Mouse (Mus musculus): Measurements from ENCODE around the gene Urgcp.
A peak's percentile ranks its signal among the peaks of the same experiment; 100 is the strongest.

Gene Urgcp

GRCm38 (mm10) chr11:5715630-5716105 is 46.5 kb downstream of the Urgcp start, which contains the start of gene Mrps24:
Mrps24 (minus strand) TSS chr11:5715680.
- DNase-seq (ENCODE audit: extremely low read depth, low read depth), result no peak

- no peak for DNase-seq (ENCODE audit: extremely low read depth, low read depth)
Observed at GRCm38 (mm10) chr11:5715179-5715578, 47.0 kb downstream of the Urgcp start.

DNA sequence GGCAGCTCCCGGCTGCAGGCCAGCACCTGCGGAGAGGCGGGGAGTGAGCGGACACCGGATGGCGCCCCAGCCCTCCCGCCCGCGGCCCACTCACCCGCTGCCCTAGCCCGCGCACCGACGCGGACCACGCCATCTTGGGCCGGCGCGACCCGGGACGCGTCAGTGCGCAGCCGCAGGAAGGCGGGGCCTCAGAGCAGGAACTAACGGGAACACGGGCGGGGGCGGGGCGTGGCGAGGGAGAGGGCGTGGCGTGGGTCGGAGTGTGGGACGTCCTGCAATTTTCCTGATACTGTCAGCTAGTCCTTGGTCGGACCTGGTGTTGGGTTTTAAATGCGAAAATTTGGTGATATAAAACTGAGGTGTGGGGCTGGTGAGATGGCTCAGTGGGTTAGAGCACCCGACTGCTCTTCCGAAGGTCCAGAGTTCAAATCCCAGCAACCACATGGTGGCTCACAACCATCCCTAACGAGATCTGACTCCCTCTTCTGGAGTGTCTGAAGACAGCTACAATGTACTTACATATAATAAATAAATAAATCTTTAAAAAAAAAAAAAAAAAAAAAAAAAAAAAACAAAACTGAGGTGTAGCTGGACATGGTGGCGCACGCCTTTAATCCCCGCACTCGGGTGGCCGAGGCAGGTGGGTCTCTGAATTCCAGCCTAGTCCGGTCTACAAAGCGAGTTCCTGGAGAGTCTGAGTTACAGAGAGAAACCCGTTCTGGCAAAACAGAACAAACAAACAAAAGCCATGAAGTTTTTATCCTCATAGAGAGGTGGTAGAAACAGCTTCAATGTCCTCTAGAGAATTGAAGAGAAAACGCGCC is 54.4 kb downstream of the Urgcp start:
- DNase-seq (ENCODE audit: extremely low read depth, low read depth), result peak; percentile 51

GRCm38 (mm10) chr11:5706874-5707529 is 55.2 kb downstream of the Urgcp start:
- DNase-seq (ENCODE audit: extremely low read depth, low read depth), result no peak

DNA sequence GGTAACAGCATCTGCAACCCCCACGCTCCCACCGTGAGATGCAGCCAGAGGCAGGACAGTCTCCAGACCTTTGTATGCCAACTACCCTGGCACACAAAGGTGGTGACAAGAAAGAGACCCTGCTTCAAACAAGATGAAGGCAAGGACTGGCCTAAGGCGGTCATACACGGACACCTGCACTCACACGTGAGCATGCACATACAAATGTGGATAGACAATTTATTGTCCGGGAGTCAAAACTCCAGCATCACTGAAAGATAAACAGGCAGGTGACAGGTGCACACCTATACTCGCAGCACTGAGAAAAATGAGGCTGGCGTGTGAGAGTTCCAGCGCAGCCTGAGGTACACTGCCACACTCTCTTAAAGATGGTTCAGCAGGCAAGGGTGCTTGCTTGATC is 56.2 kb downstream of the Urgcp start:
- no peak for DNase-seq (ENCODE audit: extremely low read depth, low read depth)

- peak; percentile 17 for DNase-seq (ENCODE audit: extremely low read depth, low read depth)
Observed at GRCm38 (mm10) chr11:5703341-5703740, 58.8 kb downstream of the Urgcp start.

DNA sequence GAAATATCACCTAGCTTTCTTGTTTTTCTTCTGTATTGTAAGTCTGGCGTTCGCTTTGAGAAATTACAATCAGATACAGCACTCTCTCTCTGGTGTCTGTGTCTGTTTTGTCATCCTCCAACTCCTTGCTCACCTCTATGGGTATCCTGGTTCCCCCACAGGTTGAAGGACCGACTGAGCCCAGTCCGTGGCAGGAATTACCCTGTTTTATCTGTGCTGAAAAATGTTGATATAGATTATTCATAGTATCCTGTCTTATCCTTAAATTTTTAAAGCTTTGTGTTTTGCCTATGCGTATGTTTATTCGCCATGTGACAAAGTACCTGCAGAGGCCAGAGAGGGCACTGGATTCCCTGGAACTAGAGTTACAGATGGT is 59.2 kb downstream of the Urgcp start:
- no peak for DNase-seq (ENCODE audit: extremely low read depth, low read depth)

- DNase-seq (ENCODE audit: extremely low read depth, low read depth), result no peak
Observed at GRCm38 (mm10) chr11:5702271-5702956, 59.8 kb downstream of the Urgcp start.

- no peak for DNase-seq (ENCODE audit: extremely low read depth, low read depth)
Observed at GRCm38 (mm10) chr11:5701821-5702220, 60.4 kb downstream of the Urgcp start.

- peak; percentile 12 for DNase-seq (ENCODE audit: extremely low read depth, low read depth)
Observed at GRCm38 (mm10) chr11:5701300-5701699, 60.9 kb downstream of the Urgcp start.

DNA sequence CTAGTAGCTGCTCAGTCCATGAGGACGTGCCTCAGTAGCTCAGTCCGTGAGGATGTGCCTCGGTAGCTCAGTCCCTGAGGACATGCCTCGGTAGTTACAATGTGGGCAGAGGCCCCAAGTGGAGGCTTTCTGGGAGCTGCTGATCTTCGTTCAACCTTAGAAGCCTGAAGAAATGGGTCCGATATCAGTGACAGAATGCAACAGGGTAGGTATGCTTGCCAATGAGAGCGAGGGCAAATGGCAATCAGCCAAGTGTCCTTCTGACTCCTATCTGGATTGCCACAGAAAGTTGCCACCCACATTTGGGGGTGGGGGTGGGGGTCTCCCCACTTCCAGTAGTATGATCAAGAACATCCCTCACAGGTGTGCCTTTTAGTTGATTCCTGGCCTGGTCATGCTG is 61.4 kb downstream of the Urgcp start:
- DNase-seq (ENCODE audit: extremely low read depth, low read depth), result peak; percentile 30

- peak; percentile 33 for DNase-seq (ENCODE audit: extremely low read depth, low read depth)
Observed at GRCm38 (mm10) chr11:5691775-5692174, 70.4 kb downstream of the Urgcp start.

- no peak for DNase-seq (ENCODE audit: extremely low read depth, low read depth)
Observed at GRCm38 (mm10) chr11:5684283-5684682, 77.9 kb downstream of the Urgcp start.

- DNase-seq (ENCODE audit: extremely low read depth, low read depth), result no peak
Observed at GRCm38 (mm10) chr11:5682541-5682940, 79.6 kb downstream of the Urgcp start.
